In genomic region chr15:7092321-7092720, GRCm38 (mm10) we compare ENCODE assay signal across 11 mouse cellular contexts. TPM values are rescaled to one million over a fixed set of nuclear protein-coding genes. Genes with fewer than 3 reads are reported as not detected.
DNase-seq lines count a peak whose midpoint lies in the region; ATAC-seq lines count a peak whose summit lies in the region.
"Had no signal": no experiment of that assay in that cellular context is flagged by ENCODE, and none has a peak within 500 bp of the region (broad histone marks: within the 10 kb centered on the region; RNA-seq: fewer than 3 reads in every experiment).

No protein-coding gene starts in this region.

- no peak for ATAC-seq in kidney, embryonic 14.5 days (ENCODE audit: low FRiP score, low TSS enrichment)
- ATAC-seq in limb, embryonic 13.5 days (ENCODE audit: low FRiP score, low read depth), result no peak
- ATAC-seq in stomach, embryonic 16.5 days (ENCODE audit: insufficient read depth, low FRiP score), result no peak
- no peak for ATAC-seq in midbrain, embryonic 13.5 days

- H3K9me3 ChIP-seq in kidney, embryonic 14.5 days (ENCODE audit: control insufficient read depth, low read length), result no peaks in the 10 kb centered on the region
- H3K9me3 ChIP-seq in heart, embryonic 10.5 days, result no peaks in the 10 kb centered on the region
- H3K9me3 ChIP-seq in limb, embryonic 13.5 days, result no peaks in the 10 kb centered on the region
- no peaks in the 10 kb centered on the region for H3K9me3 ChIP-seq in stomach, embryonic 16.5 days (replicated peaks; ENCODE audit: control insufficient read depth, low read length)
- H3K9me3 ChIP-seq in midbrain, embryonic 13.5 days, result no peaks in the 10 kb centered on the region
- H3K9me3 ChIP-seq: midbrain, embryonic 12.5 days had no signal

- no peaks in the 10 kb centered on the region; the same call in 1 of the 2 replicates for H3K4me1 ChIP-seq in kidney, embryonic 14.5 days (ENCODE audit: control insufficient read depth, insufficient read depth, low read length)
- peaks cover 25% of the 10 kb centered on the region for H3K4me1 ChIP-seq in heart, embryonic 10.5 days
- H3K4me1 ChIP-seq in limb, embryonic 13.5 days, result peaks cover 18% of the 10 kb centered on the region
- peaks cover 4% of the 10 kb centered on the region for H3K4me1 ChIP-seq in stomach, embryonic 16.5 days (ENCODE audit: control insufficient read depth, insufficient read depth, low read length)
- no peaks in the 10 kb centered on the region for H3K4me1 ChIP-seq in midbrain, embryonic 13.5 days (replicated peaks)
- H3K4me1 ChIP-seq: midbrain, embryonic 12.5 days had no signal

- no peak overlapping the region for H3K9ac ChIP-seq in kidney, embryonic 14.5 days (ENCODE audit: low read depth, low read length)
- H3K9ac ChIP-seq in limb, embryonic 13.5 days, result no peak overlapping the region
- no peak overlapping the region for H3K9ac ChIP-seq in stomach, embryonic 16.5 days (ENCODE audit: low read length)
- no peak overlapping the region for H3K9ac ChIP-seq in midbrain, embryonic 13.5 days (replicated peaks)
- H3K9ac ChIP-seq: midbrain, embryonic 12.5 days had no signal

- WGBS in kidney, embryonic 14.5 days, result 35% methylated on average over 8 of the region's 8 CpGs
- 42% methylated on average over 8 of the region's 8 CpGs for WGBS in heart, embryonic 10.5 days
- 34% methylated on average over 8 of the region's 8 CpGs for WGBS in limb, embryonic 13.5 days
- WGBS in stomach, embryonic 16.5 days, result 29% methylated on average over 8 of the region's 8 CpGs
- 57% methylated on average over 8 of the region's 8 CpGs for WGBS in midbrain, embryonic 13.5 days

- H3K27me3 ChIP-seq in kidney, embryonic 14.5 days (ENCODE audit: control insufficient read depth, insufficient read depth, low read length), result no peaks in the 10 kb centered on the region
- 0 out of 2 replicates have a peak, but pooled peaks cover 4% of the 10 kb centered on the region for H3K27me3 ChIP-seq in heart, embryonic 10.5 days (ENCODE audit: insufficient read depth, poor library complexity, severe bottlenecking)
- no peaks in the 10 kb centered on the region for H3K27me3 ChIP-seq in limb, embryonic 13.5 days
- no peaks in the 10 kb centered on the region for H3K27me3 ChIP-seq in stomach, embryonic 16.5 days (ENCODE audit: control insufficient read depth, insufficient read depth, low read length)
- H3K27me3 ChIP-seq in midbrain, embryonic 13.5 days, result peaks cover 14% of the 10 kb centered on the region

- no peak overlapping the region for H3K4me3 ChIP-seq in kidney, embryonic 14.5 days (ENCODE audit: low read length)
- peak overlapping the region; percentile 12; the same call in 1 of the 2 replicates for H3K4me3 ChIP-seq in heart, embryonic 10.5 days
- no peak overlapping the region for H3K4me3 ChIP-seq in limb, embryonic 13.5 days
- no peak overlapping the region for H3K4me3 ChIP-seq in stomach, embryonic 16.5 days (replicated peaks; ENCODE audit: low read length)
- H3K4me3 ChIP-seq in midbrain, embryonic 13.5 days (replicated peaks), result no peak overlapping the region
- H3K4me3 ChIP-seq: midbrain, embryonic 12.5 days had no signal

- no peak overlapping the region for H3K27ac ChIP-seq in kidney, embryonic 14.5 days (ENCODE audit: low read depth, low read length)
- H3K27ac ChIP-seq in heart, embryonic 10.5 days, result peak overlapping the region; percentile 49
- no peak overlapping the region for H3K27ac ChIP-seq in limb, embryonic 13.5 days
- H3K27ac ChIP-seq in stomach, embryonic 16.5 days (ENCODE audit: low read length), result no peak overlapping the region
- H3K27ac ChIP-seq in midbrain, embryonic 13.5 days, result no peak overlapping the region
- H3K27ac ChIP-seq: midbrain, embryonic 12.5 days had no signal

- H3K4me2 ChIP-seq in kidney, embryonic 14.5 days (replicated peaks; ENCODE audit: low read depth, low read length), result no peak overlapping the region; the same call in 1 of the 2 replicates
- peak overlapping the region; percentile 36 for H3K4me2 ChIP-seq in limb, embryonic 13.5 days (replicated peaks)
- 0 out of 2 replicates have a peak overlapping the region, but pooled peaks have one; percentile 14 for H3K4me2 ChIP-seq in stomach, embryonic 16.5 days (ENCODE audit: low read depth, low read length)
- no peak overlapping the region for H3K4me2 ChIP-seq in midbrain, embryonic 13.5 days (replicated peaks)
- H3K4me2 ChIP-seq: midbrain, embryonic 12.5 days had no signal

- H3K36me3 ChIP-seq in kidney, embryonic 14.5 days (ENCODE audit: control insufficient read depth, insufficient read depth, low read length), result no peaks in the 10 kb centered on the region
- H3K36me3 ChIP-seq in heart, embryonic 10.5 days, result no peaks in the 10 kb centered on the region
- H3K36me3 ChIP-seq in limb, embryonic 13.5 days, result no peaks in the 10 kb centered on the region
- H3K36me3 ChIP-seq in stomach, embryonic 16.5 days (ENCODE audit: control insufficient read depth, insufficient read depth, low read length), result no peaks in the 10 kb centered on the region
- H3K36me3 ChIP-seq in midbrain, embryonic 13.5 days, result no peaks in the 10 kb centered on the region
- H3K36me3 ChIP-seq: midbrain, embryonic 12.5 days had no signal

- DNase-seq in kidney, adult 11 months, result peak; percentile 41
- no peak for DNase-seq in heart, embryonic 10.5 days (ENCODE audit: low spot score)
- DNase-seq in embryo, embryonic 10.5 days (ENCODE audit: low spot score), result no peak
- DNase-seq in right cerebral cortex, postnatal 14 days, result no peak
- DNase-seq: cerebellum, postnatal 25 days; spleen, adult 18-20 months had no signal

RNA-seq across cellular contexts. Expression of gene Lifr, which starts 1.9 kb away (rescaled TPM):
- polyA plus RNA-seq in kidney, embryonic 14.5 days (2014; fragmentation: Nextera tagmentation; extraction: Ambion mirVana), result 15.2 and 33.5 TPM in 2 replicates
- 14.6 and 20.5 TPM in 2 replicates for polyA plus RNA-seq in heart, embryonic 10.5 days (2016; fragmentation: Nextera tagmentation; extraction: Ambion mirVana)
- polyA plus RNA-seq in limb, embryonic 13.5 days (2015; fragmentation: Nextera tagmentation; extraction: Ambion mirVana), result 15.3 and 17.5 TPM in 2 replicates
- polyA plus RNA-seq in stomach, embryonic 16.5 days (2015; fragmentation: Nextera tagmentation; extraction: Ambion mirVana), result 16.9 and 20.4 TPM in 2 replicates
- 7.1 and 8.2 TPM in 2 replicates for polyA plus RNA-seq in midbrain, embryonic 13.5 days (2015; fragmentation: Nextera tagmentation; extraction: Ambion mirVana)

Comparison
In these comparisons a context has a peak if more than half of its experiments do, and no peak if none do; other contexts are left out.
1. H3K4me2 ChIP-seq: peak in limb, embryonic 13.5 days (single experiment) and stomach, embryonic 16.5 days (single experiment); none in kidney, embryonic 14.5 days (single experiment) and midbrain, embryonic 13.5 days (single experiment).